Mouse (Mus musculus): ENCODE data around the gene Pde4b.

Gene Pde4b

DNA sequence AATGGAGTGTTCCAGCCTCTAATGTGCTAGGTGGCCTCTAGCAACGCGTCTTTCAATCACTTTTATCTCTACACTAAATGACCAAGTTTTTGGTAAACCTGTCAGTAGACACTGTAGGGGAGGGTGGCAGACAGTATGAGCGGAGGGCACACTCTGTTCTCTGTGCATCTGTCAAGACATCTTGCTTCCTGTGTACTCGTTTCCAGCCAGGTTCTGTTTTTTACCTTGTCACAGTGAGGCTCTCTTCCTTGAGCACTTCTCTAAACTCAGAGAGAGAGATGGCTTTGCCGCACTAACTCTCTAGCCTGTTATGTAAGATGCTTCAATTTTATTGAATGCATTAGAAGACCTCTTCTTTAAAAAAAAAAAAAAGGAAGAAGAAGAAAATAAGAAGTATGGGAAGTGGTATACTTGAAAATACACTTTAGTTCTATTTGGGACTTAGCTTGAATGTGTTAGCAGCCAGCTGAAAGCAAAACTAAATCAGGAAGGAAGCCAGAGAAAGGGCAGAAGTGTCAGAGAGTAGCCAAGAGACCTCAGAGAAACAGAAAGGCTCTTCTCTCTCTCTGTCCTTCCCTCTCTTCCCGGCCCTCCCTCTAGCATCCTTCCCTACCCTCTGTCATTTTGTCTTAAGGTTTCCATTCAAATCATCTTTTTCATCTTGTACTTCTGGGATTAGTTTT, 202.8 kb downstream of the Pde4b start:
- DNase-seq (ENCODE audit: low read depth) = no peak

GRCm38 (mm10) chr4:102297558-102297957, 210.2 kb downstream of the Pde4b start:
- DNase-seq (ENCODE audit: low read depth) = no peak

DNA sequence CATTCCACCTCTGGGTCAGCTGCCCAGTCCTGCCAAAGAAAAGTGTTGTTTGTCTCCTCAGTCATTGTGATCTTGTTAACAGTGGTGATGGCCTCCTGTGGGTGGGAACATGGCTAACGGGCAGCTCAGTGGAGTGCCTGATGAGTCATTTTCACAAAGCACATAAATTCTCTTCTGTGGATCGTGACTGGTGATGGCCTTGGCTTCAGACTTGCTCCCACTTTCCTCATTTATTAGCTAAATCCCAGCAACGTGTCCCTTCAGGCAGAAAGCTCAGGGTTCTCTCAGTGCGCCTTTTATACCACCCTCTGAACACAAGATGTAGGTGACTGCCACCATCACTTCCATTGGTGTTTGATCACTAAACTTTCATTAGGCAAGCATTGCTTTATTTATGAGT, 215.2 kb downstream of the Pde4b start:
- no peak for DNase-seq (ENCODE audit: low read depth)

GRCm38 (mm10) chr4:102307661-102308297, 220.4 kb downstream of the Pde4b start:
- DNase-seq (ENCODE audit: low read depth) = no peak

DNA sequence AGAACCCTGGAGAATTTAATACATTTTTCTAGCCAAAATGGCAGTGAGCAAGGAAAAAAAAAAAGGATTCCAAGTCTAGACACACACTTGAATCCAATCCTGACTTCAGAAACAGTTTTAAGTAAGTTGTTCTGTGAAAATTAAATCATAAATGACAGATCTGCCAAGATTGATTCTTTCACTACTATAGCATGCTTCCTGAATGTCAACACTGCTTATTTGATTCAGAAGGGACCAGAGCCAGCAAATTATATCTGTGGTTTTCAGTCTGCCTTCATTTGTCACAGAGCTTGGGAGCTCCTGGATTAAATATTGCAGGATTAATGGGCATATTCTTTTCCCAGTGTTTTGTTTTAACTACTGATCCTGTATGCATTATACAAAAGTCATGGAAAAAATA, 223.3 kb downstream of the Pde4b start:
- DNase-seq (ENCODE audit: low read depth) = no peak

DNA sequence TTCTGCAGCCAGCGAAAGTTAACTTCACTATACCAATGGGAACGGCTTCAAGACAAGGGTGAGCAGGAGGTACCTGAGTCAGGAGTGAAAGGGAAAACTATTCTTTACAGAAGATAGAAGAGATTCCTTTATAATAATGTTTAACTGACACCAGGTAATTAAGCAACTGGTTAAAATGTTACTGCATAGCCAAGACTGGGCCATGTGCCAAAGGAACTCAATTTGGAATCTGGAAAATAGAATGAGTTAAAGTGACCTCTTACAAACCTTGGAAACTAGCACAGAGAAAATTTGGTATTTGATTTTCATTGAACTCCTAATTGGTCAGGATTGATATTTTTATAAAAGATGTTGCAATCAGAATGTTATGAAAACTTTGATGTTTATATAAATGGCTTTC, 228.7 kb downstream of the Pde4b start:
- DNase-seq (ENCODE audit: low read depth) = no peak

- DNase-seq (ENCODE audit: low read depth) = no peak
Measured at GRCm38 (mm10) chr4:102316699-102317285, 229.4 kb downstream of the Pde4b start.

GRCm38 (mm10) chr4:102318596-102318995, 231.3 kb downstream of the Pde4b start:
- DNase-seq (ENCODE audit: low read depth) = no peak

DNA sequence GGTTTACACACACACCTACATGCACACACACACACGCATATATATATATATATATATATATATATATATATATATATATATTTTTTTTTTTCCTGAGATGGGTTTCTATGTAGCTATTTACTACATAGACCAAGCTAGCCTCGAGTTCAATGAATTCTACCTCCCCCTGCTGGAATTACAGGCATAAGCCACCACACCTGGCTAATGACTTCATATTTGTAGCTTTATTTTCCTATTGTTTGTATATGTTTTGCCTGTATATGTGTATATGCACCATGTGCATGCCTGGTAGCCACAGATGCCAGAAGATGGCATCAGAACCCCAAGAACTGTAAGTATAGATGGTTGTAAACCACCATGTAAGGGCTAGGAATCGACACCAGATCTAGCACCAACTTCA, 234.0 kb downstream of the Pde4b start:
- no peak for DNase-seq (ENCODE audit: low read depth)

DNA sequence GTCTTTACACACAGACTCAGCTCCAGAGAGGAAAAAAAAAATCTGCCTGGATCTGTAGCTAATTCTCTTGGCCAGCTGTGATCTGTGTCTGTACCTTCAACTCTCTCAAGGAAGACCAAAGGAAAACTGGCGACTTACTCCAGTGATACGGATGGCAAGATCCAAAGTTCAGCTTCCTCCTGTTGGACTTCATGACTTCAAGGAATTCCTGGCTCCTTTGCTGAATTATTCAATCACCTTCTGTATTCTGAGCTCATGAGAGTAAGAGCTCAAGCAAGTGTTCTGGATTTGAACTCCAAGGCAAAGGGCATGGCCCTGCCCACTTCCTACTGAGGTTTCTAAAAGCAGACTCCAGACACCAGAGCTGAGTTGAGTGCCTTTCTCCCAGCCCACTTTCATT, 245.0 kb downstream of the Pde4b start:
- no peak for DNase-seq (ENCODE audit: low read depth)

GRCm38 (mm10) chr4:102332885-102333284, 245.5 kb downstream of the Pde4b start:
- DNase-seq (ENCODE audit: low read depth) = no peak

DNA sequence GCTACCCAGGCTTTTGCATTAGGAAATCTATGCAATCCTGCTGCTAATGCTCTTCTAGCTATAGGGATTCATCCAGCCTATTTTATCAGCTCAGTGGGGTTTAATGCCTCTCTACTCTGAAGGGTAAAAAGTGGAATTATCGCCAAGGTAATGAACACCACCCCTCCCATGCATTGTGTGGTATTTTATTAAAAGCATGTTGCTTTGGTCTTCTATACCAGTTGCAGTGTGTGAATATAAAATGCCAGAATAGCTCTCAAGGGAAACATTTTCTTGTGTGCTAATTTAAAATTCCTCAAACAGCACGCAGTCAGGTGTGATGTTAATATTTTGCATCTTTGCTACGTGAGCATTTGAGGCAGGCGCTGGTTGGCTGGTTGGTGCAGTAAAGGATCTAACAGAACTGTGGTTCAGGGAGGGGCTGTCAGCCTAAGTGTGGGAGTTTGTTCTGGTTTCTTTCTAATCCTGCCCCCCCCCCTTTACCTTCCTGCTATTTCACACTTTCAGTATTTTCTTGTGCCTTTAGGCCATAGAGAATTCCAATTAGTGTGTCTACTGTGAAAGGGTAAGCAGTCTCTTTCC, 259.7 kb downstream of the Pde4b start:
- DNase-seq (ENCODE audit: low read depth) = no peak

DNA sequence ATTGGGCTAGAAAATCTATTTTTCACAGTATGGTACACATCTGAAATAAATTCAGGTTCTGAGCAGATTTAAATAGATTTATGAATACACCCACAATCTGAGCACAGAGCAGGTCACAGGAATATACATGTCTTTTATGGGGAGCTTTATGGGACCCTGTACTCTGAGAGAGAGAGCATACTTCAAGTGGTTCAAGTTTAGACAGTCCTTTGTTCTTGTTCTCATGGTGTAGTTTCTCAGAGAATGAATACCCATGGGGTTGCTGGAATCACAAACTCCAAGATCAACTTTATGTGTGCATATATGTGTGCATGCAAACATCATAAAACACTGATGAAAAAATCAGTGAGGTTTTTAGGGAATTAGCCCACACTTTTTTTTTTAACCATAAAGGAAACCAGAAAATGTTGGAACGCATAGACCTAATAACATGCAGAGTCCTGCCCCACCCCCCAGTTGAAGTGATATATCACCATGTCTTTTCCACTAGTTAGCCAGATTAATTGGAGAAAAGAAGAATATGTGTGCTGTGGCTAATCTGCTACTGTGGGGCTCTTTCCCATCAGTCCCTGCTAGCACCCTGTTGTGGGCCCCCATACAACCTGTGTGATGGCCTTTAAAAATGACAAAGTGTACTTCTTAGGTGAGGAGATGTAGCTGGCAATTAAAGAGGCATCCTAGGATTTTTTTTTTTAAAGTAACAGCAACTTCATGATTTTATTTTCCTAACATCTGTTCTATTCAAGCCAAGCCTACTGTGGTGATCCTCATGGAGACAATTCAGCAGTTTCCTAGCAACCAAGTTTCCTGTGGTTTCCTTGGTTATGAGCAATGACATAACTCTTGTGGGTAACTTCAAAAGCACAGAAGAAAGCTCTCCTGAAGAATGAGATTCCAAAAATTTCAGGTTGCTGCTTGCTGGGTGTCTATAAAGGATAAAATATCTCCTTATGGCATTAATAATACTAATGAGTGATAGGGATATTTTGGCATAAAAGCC, 264.4 kb downstream of the Pde4b start:
- DNase-seq (ENCODE audit: low read depth) = no peak

- DNase-seq (ENCODE audit: low read depth) = no peak
Measured at GRCm38 (mm10) chr4:102353641-102354403, 266.5 kb downstream of the Pde4b start.

GRCm38 (mm10) chr4:102368105-102368735, 280.9 kb downstream of the Pde4b start:
- no peak for DNase-seq (ENCODE audit: low read depth)

DNA sequence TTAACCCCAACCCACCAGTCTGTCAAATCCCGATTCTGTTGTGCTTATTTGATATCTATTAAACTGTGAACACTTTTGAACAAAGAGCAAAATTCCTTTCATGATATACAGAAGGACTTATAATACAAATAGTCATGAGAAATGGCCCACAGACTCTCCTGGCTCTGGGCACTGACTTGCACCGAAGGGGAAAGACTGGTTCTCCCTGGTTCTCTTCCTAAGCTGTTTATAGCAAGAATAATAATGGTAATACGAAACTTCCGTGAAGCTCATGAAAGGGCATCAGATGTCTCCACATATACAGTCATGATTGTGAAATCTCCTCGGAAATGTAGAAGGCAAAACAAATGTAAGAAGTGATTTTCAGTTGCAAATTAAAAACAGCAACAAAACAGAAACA, 287.3 kb downstream of the Pde4b start:
- no peak for DNase-seq (ENCODE audit: low read depth)

DNA sequence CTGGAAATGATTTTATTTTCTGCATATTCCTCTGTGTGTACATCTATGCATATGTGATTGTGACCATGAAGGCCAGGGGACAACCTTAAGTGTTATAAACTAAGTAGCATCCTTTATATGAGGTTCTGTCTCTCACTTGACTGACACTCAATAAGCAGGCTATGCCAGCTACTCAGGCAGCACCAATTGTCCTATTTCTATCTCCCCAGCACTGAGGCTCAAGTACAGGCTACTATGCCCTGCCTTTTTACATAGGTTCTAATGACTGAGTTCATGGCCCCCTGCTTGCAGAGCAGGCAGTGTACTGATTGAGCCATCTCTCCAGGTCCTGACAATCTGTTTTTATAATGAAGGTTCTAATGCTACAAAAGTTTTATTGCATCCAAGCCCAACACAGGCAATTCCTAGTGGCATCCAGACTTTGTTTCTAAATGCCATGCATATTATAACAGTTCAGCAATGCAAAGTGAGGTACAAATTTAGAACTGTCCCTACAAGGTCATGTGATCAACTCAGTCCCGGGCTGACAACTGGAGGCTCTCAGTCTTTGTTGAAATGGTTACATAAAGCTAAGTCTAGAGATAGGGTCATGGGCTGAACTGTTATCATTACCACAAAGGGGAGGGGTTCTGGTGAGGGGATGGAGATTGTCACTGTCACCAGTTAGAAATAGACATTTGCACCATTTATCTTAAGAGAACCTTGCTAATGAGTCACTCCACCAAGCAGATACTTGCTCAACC, 295.6 kb downstream of the Pde4b start:
- no peak for DNase-seq (ENCODE audit: low read depth)

GRCm38 (mm10) chr4:102393605-102394004, 306.3 kb downstream of the Pde4b start:
- DNase-seq (ENCODE audit: low read depth) = no peak

- DNase-seq (ENCODE audit: low read depth) = no peak
Measured at GRCm38 (mm10) chr4:102397334-102397733, 310.0 kb downstream of the Pde4b start.

DNA sequence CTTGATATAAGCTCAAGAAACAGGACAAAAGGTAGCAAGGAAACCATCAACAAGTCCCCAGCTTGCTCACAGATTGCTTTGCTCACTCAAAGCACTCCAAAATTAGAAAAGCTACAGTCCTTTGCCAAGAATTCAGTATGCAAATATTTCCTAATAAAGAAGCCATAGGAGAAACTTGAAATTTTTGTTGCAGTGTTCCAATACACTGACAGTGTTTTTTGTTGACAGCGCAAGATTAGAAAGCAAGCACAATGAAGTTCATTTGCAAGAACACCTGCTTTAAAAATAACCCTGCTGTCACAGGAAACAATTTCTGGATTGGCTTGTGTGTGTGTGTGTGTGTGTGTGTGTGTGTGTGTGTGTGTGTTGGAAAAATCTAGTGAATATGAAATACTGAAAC, 311.2 kb downstream of the Pde4b start:
- no peak for DNase-seq (ENCODE audit: low read depth)
